Mouse (Mus musculus) heart, adult 11 months (tissue): Measurements from ENCODE around the gene 1700013G24Rik.
A peak's percentile ranks its signal among the peaks of the same experiment; 100 is the strongest.
"Not testable (repeated sequence)": the region's sequence is repeated elsewhere in the genome, so short reads cannot be mapped to it uniquely, and the experiment has no call there.

Experiments
- DNase-seq: peaks from one replicate; pipeline ENCODE4 v3.0.0; 2022

Gene 1700013G24Rik

GRCm38 (mm10) chr4:137453234-137453767 lies at the start of gene 1700013G24Rik:
Gene 1700013G24Rik (plus strand): TSS chr4:137453284.
- DNase-seq, result peak; percentile 79

GRCm38 (mm10) chr4:137405571-137405970 lies 47.5 kb upstream of the 1700013G24Rik start:
- DNase-seq, result peak; percentile 92

GRCm38 (mm10) chr4:137409691-137410090 lies 43.4 kb upstream of the 1700013G24Rik start, which contains the start of gene Cela3a:
Gene Cela3a (minus strand): TSS chr4:137409791.
- no peak for DNase-seq

DNA sequence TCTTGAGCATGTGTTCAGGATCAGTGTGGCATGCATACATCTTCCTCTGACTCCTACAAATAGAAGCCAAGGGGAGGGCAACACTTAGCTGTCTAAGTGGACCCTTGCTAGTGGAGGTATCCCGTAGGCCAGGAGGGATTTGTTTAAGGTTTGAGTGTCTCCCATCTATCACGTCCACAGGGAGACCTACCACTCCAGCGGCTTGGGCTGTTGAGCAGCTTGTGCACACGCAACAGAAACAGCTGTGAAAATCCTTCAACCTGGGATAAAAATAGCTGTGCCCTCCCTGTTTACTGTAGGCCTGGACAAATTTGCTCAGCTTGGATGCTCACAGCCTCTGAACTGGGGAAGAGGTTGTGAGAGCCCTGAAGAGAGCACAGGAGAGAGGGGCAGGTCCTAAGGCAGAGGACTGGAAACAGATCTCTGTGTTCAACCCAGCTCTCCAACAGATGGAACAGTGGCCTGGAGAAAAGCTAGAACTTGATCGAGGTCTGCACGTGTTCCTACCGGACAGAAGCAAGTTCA lies 40.8 kb upstream of the 1700013G24Rik start:
- not testable (repeated sequence) for DNase-seq

DNA sequence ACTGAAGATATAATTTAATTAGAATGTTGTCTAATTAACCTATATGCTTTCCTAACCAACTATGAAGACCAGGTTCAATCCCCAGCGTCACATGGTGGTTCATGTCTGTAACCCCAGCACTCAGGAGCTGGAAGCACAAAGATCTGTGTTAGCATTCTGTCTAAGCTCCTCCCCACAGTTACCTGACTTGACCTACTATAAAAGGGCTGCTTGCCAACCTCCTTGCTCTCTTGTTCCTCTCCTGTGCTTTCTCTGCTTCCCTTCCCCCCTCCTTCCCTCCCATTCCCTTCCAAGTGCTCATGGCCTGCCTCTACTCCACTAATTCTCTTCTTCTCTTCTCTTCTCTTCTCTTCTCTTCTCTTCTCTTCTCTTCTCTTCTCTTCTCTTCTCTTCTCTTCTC lies 38.1 kb upstream of the 1700013G24Rik start:
- DNase-seq, result no peak

DNA sequence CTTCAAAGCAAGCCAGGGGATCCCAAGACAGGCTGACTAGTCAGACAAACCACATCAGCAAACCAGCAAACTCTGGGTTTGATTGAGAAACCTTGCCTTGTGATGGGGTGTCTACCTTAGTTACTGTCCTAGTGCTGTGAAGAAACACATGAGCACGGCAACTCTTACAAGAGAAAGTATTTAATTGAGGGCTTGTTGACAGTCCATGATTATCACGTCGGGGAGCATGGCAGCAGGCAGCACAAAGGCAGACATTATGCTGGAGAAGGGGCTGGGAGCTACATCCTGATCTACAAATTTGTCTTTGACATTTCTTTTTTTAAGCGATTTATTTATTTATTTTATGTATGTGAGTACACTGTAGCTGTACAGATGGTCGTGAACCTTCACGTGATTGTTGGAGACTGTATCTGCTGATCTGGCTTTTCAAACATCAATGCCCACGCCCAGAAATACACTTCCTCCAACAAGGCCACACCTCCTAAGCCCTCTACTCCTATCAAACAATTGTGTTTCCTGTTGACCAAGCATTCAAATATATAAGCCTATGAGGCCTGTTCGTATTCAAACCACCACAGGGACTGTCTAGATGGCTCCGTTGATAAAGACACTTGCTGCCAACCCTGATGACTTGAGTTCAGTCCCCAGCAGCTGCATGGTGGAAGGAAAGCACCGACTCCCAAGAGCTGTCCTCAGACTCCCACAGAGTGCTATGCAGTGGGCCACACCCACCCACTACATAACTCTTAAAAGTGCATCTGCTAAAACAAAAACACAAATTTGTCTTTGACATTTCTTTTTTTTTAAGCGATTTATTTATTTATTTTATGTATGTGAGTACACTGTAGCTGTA lies 35.1 kb upstream of the 1700013G24Rik start:
- no peak for DNase-seq

DNA sequence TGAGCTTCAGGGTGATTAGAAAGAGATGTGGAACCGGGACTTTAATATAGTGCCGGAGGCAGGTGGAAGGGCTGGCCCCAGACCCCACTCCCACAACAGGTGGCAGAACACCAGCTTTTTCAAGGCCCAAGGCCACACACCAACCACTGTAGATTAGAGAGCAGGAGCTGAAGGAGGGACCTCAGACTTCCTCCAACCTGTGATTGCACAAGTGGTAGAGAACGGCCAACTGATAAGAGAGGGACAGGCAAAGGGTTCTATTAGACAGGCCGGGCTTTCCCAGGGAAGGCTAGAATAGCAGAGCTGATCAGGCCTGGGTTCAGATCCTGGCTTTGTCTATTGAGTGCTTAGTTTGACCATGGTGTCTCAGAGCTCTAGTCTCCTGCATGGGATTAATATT lies 22.6 kb upstream of the 1700013G24Rik start, which contains the start of gene Cela3b:
Gene Cela3b (minus strand): TSS at position 39 of the 400 bp plus-strand sequence.
- DNase-seq, result peak; percentile 85

- DNase-seq, result peak; percentile 85
Measured at GRCm38 (mm10) chr4:137432700-137433550, 20.2 kb upstream of the 1700013G24Rik start.

GRCm38 (mm10) chr4:137436979-137437669 lies 16.0 kb upstream of the 1700013G24Rik start:
- peak; percentile 83 for DNase-seq

DNA sequence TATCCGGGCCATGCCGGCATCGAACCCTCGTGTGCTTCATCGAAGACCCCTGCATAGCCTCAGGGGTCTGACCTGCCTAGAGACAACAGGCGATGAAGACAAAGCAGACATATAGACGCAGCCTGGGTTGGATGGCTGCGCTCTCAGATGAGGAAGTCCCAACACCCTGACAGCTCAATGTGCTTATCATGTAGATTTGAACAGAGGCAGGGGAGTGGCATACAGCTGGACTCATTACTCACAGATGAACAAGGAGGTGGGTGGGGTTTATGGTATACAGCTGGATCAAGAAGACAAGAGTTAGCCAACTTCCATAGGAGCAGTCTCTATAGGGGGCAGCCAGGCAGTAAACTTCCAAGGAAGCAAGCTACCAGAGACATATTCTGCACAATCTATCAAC lies 14.2 kb upstream of the 1700013G24Rik start:
- DNase-seq, result no peak

DNA sequence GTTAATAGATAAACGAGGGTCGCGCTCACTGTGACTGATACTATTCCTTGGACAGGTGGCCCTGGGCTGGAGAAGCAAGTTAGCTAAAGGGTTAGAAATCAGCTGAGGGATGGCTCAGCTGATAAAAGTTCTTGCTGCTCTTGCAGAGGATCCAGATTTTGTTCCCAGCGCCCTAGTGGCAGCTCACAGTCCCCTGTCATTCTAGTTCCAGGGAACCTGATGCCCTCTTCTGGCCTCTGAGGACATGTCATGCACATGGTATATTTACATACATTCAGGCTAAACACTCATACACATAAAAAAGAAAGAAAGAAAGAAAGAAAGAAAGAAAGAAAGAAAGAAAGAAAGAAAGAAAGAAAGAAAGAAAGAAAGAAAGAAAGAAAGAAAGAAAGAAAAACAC lies 11.8 kb upstream of the 1700013G24Rik start:
- DNase-seq, result no peak

DNA sequence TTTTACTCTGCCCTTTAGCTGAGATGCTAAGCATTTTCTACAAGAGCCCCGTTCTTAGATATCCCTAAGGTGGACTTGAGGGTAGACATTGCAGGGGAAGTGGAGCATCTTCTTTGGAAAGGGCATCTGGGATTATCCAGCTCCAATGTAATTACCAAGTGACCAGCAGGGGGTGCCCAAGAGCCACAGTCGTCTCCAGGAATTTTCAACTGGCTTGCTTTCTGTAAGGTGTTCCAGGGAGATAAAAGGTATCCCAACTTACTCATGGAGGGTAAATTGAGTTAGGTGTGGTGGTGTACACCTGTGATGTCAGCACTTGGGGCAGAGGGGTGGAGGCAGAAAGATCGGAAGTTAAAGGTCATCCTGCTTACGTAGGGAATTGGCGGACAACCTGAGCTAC lies 9.5 kb upstream of the 1700013G24Rik start:
- DNase-seq, result no peak

- DNase-seq, result no peak
Measured at GRCm38 (mm10) chr4:137445881-137446280, 7.2 kb upstream of the 1700013G24Rik start.

DNA sequence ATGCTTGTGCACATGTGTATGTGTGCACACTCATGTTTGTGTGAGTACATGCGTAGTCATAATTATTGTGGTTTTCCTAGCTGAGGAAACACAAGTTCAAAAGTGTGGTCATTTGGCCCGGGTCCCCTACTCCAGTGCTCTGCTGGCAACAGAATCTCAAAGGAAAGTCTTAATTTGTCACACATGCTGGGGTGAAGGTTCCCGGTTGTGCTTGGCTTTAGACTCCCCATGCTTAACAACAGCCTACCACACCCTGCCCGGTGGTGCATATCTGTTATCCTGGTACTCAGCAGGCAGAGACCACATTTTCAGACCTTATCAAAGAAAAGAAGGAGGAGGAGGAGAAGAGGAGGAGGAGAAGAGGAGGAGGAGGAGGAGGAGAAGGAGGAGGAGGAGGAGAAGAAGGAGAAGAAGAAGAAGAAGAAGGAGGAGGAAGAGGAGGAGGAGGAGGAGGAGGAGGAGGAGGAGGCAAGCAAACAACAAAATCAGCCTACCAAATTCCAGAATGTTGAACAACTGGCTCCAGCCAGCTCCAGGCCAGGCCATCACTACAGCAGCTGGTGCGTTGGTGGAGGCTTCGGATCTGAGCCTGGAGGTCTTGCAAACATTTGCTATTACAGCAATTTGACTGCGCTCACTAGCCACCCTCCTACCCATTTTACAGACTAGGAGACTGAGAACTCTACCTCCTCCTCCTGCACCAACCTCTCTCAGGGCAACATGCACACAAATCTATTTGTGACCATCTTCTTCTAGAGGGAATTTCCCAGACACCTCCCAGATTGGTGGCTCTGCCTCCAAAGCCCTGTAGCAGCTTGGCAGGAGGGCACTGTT lies 5.5 kb upstream of the 1700013G24Rik start:
- DNase-seq, result peak; percentile 97

- peak; percentile 96 for DNase-seq
Measured at GRCm38 (mm10) chr4:137448197-137448596, 4.9 kb upstream of the 1700013G24Rik start.

DNA sequence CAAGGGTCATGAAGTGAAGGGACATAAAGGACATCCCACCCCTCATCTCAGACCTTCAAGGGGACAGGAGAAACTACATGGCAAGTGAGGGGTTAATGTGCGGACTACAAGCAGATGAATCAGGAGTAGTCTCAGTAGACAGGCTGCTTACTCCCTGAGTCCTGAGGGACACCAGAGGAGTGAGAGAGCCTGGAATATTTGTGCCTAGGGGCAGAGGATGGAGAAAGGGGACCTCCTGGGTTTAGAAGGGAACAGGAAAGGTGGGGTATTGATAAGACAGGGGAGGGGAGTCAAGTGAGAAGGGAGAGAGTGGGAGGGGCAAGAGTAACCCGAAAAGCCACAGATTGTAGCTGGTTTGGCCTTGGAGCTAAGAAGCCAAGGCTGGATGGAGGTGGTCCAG lies 4.4 kb upstream of the 1700013G24Rik start:
- DNase-seq, result no peak

- peak; percentile 88 for DNase-seq
Measured at GRCm38 (mm10) chr4:137449132-137449531, 4.0 kb upstream of the 1700013G24Rik start.

GRCm38 (mm10) chr4:137449715-137450114 lies 3.4 kb upstream of the 1700013G24Rik start:
- no peak for DNase-seq

DNA sequence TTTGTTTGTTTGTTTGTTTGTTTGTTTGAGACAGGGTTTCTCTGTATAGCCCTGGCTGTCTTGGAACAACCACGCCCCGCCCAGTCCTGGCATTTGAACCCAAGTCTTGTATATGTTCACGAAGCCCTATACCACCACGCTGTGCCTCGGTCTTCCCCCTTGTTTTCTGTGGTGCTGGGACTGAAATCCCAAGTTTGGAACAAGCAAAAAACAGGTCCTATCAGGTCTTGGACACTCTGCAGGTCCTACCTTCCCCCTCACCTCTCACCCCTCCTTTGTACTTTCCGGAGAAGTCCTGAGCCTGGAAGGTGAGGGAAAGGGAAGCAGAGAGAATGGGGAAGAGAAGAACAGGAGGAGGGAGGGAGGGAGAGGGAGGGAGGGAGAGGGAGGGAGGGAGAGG lies 894 bp upstream of the 1700013G24Rik start:
- peak; percentile 89 for DNase-seq

GRCm38 (mm10) chr4:137454582-137454981 lies 1.5 kb downstream of the 1700013G24Rik start:
- DNase-seq, result peak; percentile 84

- DNase-seq, result no peak
Measured at GRCm38 (mm10) chr4:137456581-137456980, 3.5 kb downstream of the 1700013G24Rik start.
